Mouse (Mus musculus) lung, embryonic 14.5 days (tissue): ENCODE measurements around the gene Cyp26a1. TPM values are rescaled to one million over a fixed set of nuclear protein-coding genes. Genes with fewer than 3 reads are reported as not detected.

Experiments used
- ATAC-seq: fragments of 200-750 bp; cut with Nextera tagmentation; 2 replicates; pipeline ENCODE4 v1.8.0; 2017; ENCODE audit warnings: mild to moderate bottlenecking, moderate TSS enrichment, moderate library complexity; ENCODE audit not compliant: insufficient read depth
- DNase-seq: peaks from one replicate; pipeline ENCODE4 v3.0.0-alpha.2; 2015
- H3K27ac ChIP-seq: fragments of 300-500 bp; sonication (generic); 2 replicates; pipeline ENCODE4 v1.5.1; 2014; ENCODE audit warnings: low read depth, mild to moderate bottlenecking, moderate library complexity
- H3K27me3 ChIP-seq: fragments of 300-500 bp; sonication (generic); 2 replicates; pipeline ENCODE4 v1.6.1; 2014; ENCODE audit warnings: low read length, control low read depth; ENCODE audit not compliant: insufficient read depth
- H3K36me3 ChIP-seq: fragments of 300-500 bp; sonication (generic); 2 replicates; pipeline ENCODE4 v1.6.1; 2014; ENCODE audit warnings: control low read depth; ENCODE audit not compliant: insufficient read depth
- H3K4me1 ChIP-seq: fragments of 300-500 bp; sonication (generic); 2 replicates; pipeline ENCODE4 v1.6.1; 2014; ENCODE audit warnings: antibody characterized with exemption, control low read depth; ENCODE audit not compliant: insufficient read depth
- H3K4me2 ChIP-seq: fragments of 300-500 bp; sonication (generic); 2 replicates; pipeline ENCODE4 v1.6.1; 2014; ENCODE audit warnings: mild to moderate bottlenecking
- H3K4me3 ChIP-seq: fragments of 300-500 bp; sonication (generic); 2 replicates; pipeline ENCODE4 v1.5.1; 2014; ENCODE audit warnings: low read depth, low read length
- H3K9ac ChIP-seq: fragments of 300-500 bp; sonication (generic); 2 replicates; pipeline ENCODE4 v1.6.1; 2014
- H3K9me3 ChIP-seq: fragments of 300-500 bp; sonication (generic); 2 replicates; pipeline ENCODE4 v1.6.1; 2016; ENCODE audit warnings: low read depth, low read length, control low read depth
- CTCF ChIP-seq: IDR thresholded peaks from 2 replicates; pipeline ENCODE4 v1.5.1; 2016; ENCODE audit warnings: antibody characterized with exemption, low read depth
- WGBS: fragments of 180-500 bp; shearing (Covaris S2); extraction: QIAGEN DNeasy Blood & Tissue Kit; methylation state at CpG from one replicate; pipeline ENCODE4 v1.1.7; 2014; 5-methylcytosine and 5-hydroxymethylcytosine counted together
- polyA plus RNA-seq: library from polyadenylated mRNA; unstranded; fragments of >200 nt; fragmentation: Nextera tagmentation; extraction: Ambion mirVana; gene quantifications from 2 replicates; pipeline ENCODE4 v1.2.1, GENCODE M21; 2014

Gene Cyp26a1
- polyA plus RNA-seq, 1 experiment from 2014 or later, result not detected

DNA sequence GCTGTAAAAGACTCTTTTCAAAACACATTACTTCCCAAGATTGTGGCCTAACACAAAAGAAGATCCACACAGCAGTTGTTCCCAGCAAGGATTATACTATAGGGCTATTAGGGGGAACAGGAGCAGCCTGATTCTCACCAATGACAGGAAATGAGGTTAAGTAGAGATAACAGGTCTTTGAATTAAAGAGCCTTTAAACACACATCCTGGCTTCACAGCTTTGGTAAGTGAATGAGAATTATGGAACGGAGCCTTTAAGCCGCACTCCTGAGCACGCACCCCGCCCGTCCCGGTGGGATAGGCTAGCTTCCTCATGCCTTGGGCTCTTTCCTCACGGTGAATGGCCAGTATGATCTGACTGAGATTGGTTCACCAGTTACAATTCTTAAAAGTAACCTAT lies 42.4 kb downstream of the Cyp26a1 start:
- Histone ChIP-seq H3K4me2 (no peak overlapping the region), H3K27ac (no peak overlapping the region), H3K4me3 (no peak overlapping the region), H3K36me3 (no peaks in the 10 kb centered on the region), H3K9me3 (no peaks in the 10 kb centered on the region), H3K4me1 (no peaks in the 10 kb centered on the region), H3K27me3 (no peaks in the 10 kb centered on the region), H3K9ac (no peak overlapping the region)
- 66% methylated on average over 7 of the region's 7 CpGs for WGBS
- TF ChIP-seq CTCF, result no peak
- DNase-seq (peak; percentile 10), ATAC-seq (no peak)

Other genes starting within 250 kb of the Cyp26a1 start
- gene Exoc6, start 147.4 kb upstream of the Cyp26a1 start, polyA plus RNA-seq, result 11.6 and 13.2 TPM in 2 replicates
- gene Cyp26c1, start 12.2 kb upstream of the Cyp26a1 start, polyA plus RNA-seq, result not detected in 2 replicates